Mouse (Mus musculus) skeletal muscle tissue, postnatal 0 days (tissue): ENCODE results near the gene Serpinb6d. TPM values are rescaled to one million over a fixed set of nuclear protein-coding genes. Genes with fewer than 3 reads are reported as not detected.

Source experiments
- polyA plus RNA-seq: library from polyadenylated mRNA; unstranded; fragments of >200 nt; fragmentation: Nextera tagmentation; extraction: Ambion mirVana; gene quantifications from 2 replicates; pipeline ENCODE4 v1.2.1, GENCODE M21; 2015

Gene Serpinb6d
- polyA plus RNA-seq, result not detected in 2 replicates

GRCm38 (mm10) chr13:33661105-33661504, at the start of gene Serpinb6d:
Gene Serpinb6d (plus strand): TSS chr13:33661405.

Other genes with a start within 250 kb of the Serpinb6d start
- gene Serpinb9g, start 176.6 kb upstream of the Serpinb6d start, polyA plus RNA-seq, result not detected in 2 replicates
- not detected in 2 replicates for gene Serpinb6e, start 182.0 kb downstream of the Serpinb6d start, polyA plus RNA-seq
- 0.28 and 0.45 TPM in 2 replicates for gene Serpinb6c, start 244.3 kb downstream of the Serpinb6d start, polyA plus RNA-seq